ENCODE assay signal across 27 mouse cellular contexts in genomic region chr5:142707709-142708108, GRCm38 (mm10). TPM values are rescaled to one million over a fixed set of nuclear protein-coding genes. Genes with fewer than 3 reads are reported as not detected.
"Had no signal": no experiment of that assay in that cellular context is flagged by ENCODE, and none has a peak within 500 bp of the region (broad histone marks: within the 10 kb centered on the region; RNA-seq: fewer than 3 reads in every experiment).

No protein-coding gene starts in this region.

- H3K9me3 ChIP-seq: embryonic facial prominence, embryonic 12.5 days; embryonic facial prominence, embryonic 13.5 days; embryonic facial prominence, embryonic 15.5 days; forebrain, embryonic 15.5 days had no signal

- H3K4me3 ChIP-seq: embryonic facial prominence, embryonic 10.5 days; embryonic facial prominence, embryonic 12.5 days; embryonic facial prominence, embryonic 13.5 days; embryonic facial prominence, embryonic 15.5 days; erythroblast, embryonic 14.5 days; forebrain, embryonic 10.5 days; forebrain, embryonic 12.5 days; forebrain, embryonic 13.5 days; forebrain, embryonic 15.5 days; gastrocnemius, adult 2 months; heart, adult 2 months; heart, embryonic 10.5 days had no signal

- H3K27ac ChIP-seq: embryonic facial prominence, embryonic 10.5 days; embryonic facial prominence, embryonic 12.5 days; embryonic facial prominence, embryonic 13.5 days; embryonic facial prominence, embryonic 15.5 days; forebrain, embryonic 10.5 days; forebrain, embryonic 12.5 days; forebrain, embryonic 13.5 days; forebrain, embryonic 15.5 days; gastrocnemius, adult 2 months; heart, adult 2 months; heart, embryonic 10.5 days had no signal

- H3K27me3 ChIP-seq: forebrain, embryonic 13.5 days; forebrain, embryonic 15.5 days had no signal

- H3K36me3 ChIP-seq: heart, embryonic 10.5 days had no signal

- DNase-seq: cerebellum, postnatal 14 days; cerebellum, postnatal 25 days; cerebellum, postnatal 36 days; embryo, embryonic 11 days; forebrain, postnatal 0 days; gastrocnemius, adult 2 months; gastrocnemius, postnatal 10 days; gastrocnemius, postnatal 14 days; gastrocnemius, postnatal 25 days; gastrocnemius, postnatal 36 days; heart, adult 18-20 months; heart, adult 2 months had no signal

- H3K4me2 ChIP-seq: embryonic facial prominence, embryonic 12.5 days; embryonic facial prominence, embryonic 13.5 days; embryonic facial prominence, embryonic 15.5 days; forebrain, embryonic 12.5 days; forebrain, embryonic 13.5 days; forebrain, embryonic 15.5 days; heart, embryonic 11.5 days had no signal

- ATAC-seq: forebrain, embryonic 13.5 days; forebrain, embryonic 14.5 days; forebrain, embryonic 15.5 days; forebrain, embryonic 16.5 days; forebrain, postnatal 0 days had no signal

- H3K9ac ChIP-seq: embryonic facial prominence, embryonic 12.5 days; embryonic facial prominence, embryonic 13.5 days; embryonic facial prominence, embryonic 15.5 days; forebrain, embryonic 12.5 days; forebrain, embryonic 13.5 days; forebrain, embryonic 15.5 days; forebrain, postnatal 0 days had no signal

RNA-seq across cellular contexts. Expression of gene Slc29a4, which starts 15.4 kb away (rescaled TPM):
- total RNA-seq: common myeloid progenitor, adult 5-6 weeks; gastrocnemius, adult 2 months; granulocyte monocyte progenitor cell, adult 5-6 weeks had no signal
- polyA plus RNA-seq: erythroblast, embryonic 14.5 days had no signal
